Mouse (Mus musculus): ENCODE data around the gene Spata18.

The Spata18 gene

DNA sequence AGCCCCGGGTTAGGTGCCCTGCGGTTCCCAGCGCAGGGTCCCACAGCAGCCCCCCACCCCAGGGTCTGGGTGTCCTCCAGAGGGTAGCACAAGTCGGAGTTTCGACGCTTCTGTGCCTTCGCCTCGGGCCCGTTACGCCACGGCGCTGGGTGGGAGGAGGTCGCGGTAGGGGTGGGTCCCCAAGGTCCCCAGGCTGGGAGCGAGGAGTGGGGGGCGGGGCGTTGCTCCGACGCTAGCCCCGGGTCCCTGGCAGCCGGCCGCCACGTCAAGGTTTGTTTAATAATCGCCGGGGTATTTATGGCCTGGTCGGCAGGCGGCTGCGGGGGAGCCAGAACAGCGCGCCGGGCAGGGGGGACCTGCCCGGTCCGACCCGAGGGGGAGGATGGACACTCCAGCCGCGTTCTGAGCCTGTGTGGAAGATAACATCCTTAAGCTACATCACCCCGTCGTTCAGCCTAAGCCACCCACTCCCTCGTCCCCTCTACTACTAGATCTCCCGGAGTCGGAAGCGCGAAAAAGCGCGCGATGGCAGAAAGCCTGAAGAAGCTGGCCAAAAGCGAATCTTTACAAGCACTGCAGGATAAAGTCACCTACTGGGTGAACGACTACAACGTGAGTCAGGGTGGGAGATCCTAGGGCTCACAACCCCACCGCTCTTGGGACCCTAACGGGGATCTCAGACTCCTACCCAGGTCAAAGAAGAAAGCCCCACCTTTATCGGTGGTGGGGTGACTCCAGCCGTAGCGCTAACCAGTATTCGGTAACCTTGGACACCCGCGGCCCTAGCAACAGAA is at the start of gene Spata18:
TSS of gene Spata18 (plus strand) at position 319 of the 794 bp plus-strand sequence.
- no peak for DNase-seq (ENCODE audit: low spot score)

GRCm38 (mm10) chr5:73602865-73603264 is 48.3 kb upstream of the Spata18 start:
- no peak for DNase-seq (ENCODE audit: low spot score)

- no peak for DNase-seq (ENCODE audit: low spot score)
These were observed 46.6 kb upstream of the Spata18 start for GRCm38 (mm10) chr5:73604542-73604941.

- no peak for DNase-seq (ENCODE audit: low spot score)
These were observed 46.2 kb upstream of the Spata18 start for GRCm38 (mm10) chr5:73604964-73605363.

DNA sequence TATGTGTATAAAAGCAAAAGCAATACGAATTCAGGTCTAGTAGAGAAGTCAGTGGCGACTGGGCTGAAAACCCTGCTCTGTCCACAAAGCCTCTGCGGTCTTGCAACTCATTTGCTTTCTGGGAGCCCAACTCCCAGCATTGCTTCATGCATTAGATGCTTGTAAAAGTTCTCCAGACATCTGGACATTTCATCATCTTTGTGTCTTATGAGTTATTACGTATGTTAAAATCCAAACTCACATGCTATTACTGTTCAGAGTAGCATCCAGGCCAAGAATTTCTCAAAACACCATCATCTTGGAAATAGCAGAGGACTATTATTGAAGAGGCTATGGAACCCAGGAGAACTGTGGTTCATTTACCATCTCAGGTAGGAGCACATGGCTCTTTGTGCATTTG is 40.1 kb upstream of the Spata18 start:
- DNase-seq (ENCODE audit: low spot score), result no peak

DNA sequence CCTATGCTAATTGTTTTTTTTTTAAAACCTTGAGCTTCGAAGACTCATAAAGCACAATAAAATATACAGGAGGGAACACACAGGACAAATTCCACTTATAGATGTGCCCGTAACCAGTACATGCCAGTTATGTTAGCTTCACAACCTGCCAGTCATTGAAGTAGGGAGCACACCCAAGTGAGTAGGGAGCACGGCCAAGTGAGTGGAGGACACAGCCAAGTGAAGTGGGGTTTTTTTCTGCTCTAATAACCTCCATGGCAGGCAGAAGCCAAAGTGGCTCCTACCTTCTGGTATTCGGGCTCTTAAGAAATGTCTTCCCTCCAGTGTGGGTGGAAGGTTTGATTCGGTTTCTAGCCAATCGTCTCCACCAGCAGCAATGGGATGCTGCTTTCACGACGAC is 37.9 kb upstream of the Spata18 start:
- no peak for DNase-seq (ENCODE audit: low spot score)

- no peak for DNase-seq (ENCODE audit: low spot score)
These were observed 36.0 kb upstream of the Spata18 start for GRCm38 (mm10) chr5:73615211-73615610.

- no peak for DNase-seq (ENCODE audit: low spot score)
These were observed 32.2 kb upstream of the Spata18 start for GRCm38 (mm10) chr5:73618969-73619368.

- DNase-seq (ENCODE audit: low spot score), result no peak
These were observed 25.7 kb upstream of the Spata18 start for GRCm38 (mm10) chr5:73625505-73625904.

GRCm38 (mm10) chr5:73626842-73627241 is 24.3 kb upstream of the Spata18 start:
- no peak for DNase-seq (ENCODE audit: low spot score)

DNA sequence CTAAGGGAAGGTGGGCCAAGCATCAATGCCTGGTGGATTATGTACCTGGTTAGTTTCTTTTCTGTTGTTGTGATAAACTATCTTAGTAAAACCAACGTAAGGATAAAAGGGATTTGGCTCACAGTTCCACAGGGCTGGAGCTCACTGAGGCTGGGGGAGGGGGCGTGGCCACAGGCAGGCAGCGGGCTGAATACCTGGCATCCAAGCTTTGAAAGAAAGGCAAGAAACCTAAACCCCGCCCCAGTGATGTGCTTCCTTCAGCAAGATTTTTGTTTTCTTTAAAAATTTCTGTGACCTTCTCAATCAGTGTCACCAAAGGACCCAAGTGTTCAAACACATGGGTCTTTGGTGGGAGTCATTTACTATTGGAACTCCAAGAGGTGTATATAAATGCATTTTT is 23.6 kb upstream of the Spata18 start:
- DNase-seq (ENCODE audit: low spot score), result no peak

DNA sequence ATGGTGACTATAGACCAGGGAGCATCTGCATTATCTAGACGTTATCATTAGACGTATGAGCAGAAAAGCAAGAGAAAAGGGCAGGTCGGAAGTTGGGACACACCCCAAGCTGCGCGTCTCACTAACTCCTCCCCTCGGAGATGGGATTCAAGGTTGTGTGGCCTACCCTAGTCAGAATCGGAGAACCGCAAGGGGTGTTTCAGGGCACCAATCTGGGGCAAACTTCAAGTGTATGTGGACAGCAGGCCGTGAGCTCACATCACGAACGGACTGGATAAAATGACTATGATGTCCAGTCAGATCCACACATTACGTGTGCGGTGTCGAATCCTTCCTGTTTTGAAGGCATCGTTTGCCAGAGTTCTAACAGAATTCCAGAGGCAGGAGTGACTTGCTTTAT is 23.2 kb upstream of the Spata18 start:
- no peak for DNase-seq (ENCODE audit: low spot score)

DNA sequence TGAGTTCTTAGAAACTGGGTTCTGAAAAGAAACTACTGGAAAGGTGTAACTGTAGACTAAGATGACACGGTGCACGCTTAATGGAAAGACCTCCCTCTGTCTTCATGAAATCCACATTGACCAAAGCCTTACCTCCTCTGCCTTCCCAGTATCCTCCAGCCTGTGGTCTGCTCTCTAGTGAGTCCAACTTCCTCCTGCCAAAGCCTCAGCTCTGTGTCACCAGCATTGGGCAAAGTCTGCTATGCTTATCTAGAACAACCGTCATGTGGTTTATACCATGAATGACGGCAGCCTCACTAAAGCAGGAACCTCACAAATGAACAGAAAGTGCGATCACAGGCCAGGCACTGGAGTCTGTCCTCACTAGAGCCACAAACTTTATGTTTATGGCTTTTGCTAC is 21.0 kb upstream of the Spata18 start:
- no peak for DNase-seq (ENCODE audit: low spot score)

GRCm38 (mm10) chr5:73631001-73631558 is 20.1 kb upstream of the Spata18 start:
- no peak for DNase-seq (ENCODE audit: low spot score)

GRCm38 (mm10) chr5:73632291-73632690 is 18.9 kb upstream of the Spata18 start, which contains the start of gene Lrrc66:
Gene Lrrc66, minus strand, starts transcription at chr5:73632526.
- DNase-seq (ENCODE audit: low spot score), result no peak

DNA sequence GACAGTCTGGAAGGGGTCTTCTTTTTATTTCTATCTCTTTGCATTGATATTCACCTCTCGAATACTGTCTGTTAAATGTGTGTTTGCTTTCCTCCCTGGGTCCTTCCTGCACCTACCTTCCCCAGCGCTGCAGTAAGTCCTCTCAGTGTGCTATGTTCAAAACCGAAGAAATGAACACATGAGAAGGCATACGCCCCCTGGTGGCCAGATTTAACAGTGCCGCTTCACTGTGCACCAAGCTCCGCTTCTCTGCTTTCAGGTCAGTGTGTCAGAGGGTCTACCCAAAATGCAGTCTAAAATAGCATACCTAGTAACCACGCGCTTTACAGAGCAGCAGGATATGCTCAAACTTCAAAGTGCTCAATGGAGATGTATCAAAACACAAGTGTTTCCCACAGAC is 18.0 kb upstream of the Spata18 start:
- DNase-seq (ENCODE audit: low spot score), result peak; percentile 86

DNA sequence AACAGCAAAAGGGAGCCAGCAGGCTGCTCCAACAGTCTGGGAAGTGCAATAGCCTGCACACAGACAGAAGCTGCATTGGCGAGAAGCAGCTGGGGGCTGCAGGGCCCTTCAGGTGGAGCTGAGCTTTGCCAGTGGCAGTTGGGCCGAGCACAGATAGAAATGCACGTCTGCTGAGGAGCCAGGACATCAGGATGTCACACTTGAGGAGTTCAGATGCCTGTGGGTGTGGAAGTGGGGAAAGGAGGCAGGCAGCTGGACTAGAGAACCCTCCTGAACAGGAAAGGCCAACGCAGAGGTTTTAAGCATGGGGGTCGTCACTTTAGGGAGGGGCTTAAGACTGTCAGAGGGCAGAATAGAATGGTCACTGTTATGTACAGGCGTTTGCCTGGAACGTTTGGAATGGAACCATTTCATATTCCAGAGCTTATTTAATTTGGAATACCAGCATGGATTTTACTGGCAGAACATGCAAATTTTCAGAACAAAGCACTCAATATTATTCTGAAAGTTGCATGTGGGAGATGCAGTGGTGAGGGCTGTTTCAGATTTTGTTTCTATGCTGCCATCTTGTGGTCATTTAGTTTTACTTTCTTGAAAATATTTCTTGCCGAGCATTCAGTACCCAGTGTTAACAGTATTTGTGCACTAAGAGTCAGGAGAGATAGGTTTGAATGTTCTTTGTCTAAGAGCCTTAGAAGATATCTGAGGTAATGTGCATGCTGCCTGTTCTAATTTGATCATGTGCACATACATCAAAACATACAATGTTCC is 13.7 kb upstream of the Spata18 start:
- no peak for DNase-seq (ENCODE audit: low spot score)

- no peak for DNase-seq (ENCODE audit: low spot score)
These were observed 10.1 kb upstream of the Spata18 start for GRCm38 (mm10) chr5:73641058-73641457.

- DNase-seq (ENCODE audit: low spot score), result no peak
These were observed 9.1 kb upstream of the Spata18 start for GRCm38 (mm10) chr5:73642091-73642490.

DNA sequence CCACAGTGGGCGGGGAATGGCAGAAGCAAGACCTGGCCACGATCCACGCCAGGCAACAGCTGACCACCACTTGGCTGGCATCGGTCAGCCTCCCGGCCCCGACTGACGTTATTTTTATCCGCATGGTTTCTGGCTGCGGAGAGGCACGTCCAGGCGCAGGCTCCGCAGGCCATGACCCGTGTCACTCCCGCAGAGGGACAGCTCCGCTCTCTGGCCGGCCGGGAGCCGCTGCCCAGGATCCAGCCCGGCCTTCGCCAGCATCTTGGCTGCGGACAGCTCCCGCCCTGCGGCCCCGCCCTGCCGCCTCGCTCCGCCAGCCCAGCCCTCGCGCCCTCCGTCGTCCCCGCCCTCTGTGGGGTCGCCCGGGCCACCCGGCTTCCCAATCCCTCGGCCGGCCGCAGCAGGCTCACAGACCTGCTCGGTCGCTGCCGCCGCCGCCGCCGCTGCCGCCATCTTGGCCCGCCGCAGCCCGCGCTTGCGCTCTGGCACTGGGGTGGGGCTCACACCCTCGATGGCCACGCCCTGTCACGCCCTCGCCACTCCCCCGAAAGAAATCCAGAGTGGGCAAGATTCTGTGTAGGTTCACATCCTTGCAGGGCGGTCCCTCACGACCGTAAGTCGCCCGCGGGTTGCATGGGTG is 3.8 kb upstream of the Spata18 start, which contains the start of gene Sgcb:
TSS of gene Sgcb (minus strand) at position 530 of the 640 bp plus-strand sequence.
- peak; percentile 87 for DNase-seq (ENCODE audit: low spot score)

DNA sequence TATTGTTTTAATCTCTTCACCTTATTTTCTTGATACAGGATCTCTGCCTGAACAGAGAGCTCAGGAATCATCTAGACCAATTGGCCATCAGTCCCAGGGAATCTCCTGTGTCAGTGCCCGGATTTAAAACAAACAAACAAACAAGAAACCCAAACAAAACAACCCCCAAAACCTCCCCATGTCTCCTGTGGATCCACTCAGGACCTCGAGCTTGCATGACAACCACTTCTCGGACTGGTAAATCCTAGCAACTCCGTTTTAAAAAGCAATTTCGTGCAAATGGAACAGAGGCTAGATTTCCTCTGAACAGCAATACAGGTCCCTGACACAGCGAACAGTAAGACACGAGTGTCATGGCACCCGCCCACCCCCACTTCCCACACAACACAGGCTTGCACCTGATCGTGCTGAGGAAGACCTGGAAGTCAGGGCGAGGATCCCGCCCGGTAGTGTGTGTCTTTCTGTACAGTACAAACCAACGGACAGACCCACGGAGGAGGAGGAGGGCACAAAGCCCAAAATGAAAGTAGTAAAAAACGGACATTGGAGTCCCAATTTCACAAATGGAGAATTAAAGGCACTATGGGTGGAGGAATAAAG is 714 bp upstream of the Spata18 start:
- no peak for DNase-seq (ENCODE audit: low spot score)

GRCm38 (mm10) chr5:73651855-73652201 is 649 bp downstream of the Spata18 start:
- no peak for DNase-seq (ENCODE audit: low spot score)

All from layer of hippocampus, adult 11-12 months (tissue).